18 mouse cellular contexts compared by ENCODE assay signal in the genomic region with DNA sequence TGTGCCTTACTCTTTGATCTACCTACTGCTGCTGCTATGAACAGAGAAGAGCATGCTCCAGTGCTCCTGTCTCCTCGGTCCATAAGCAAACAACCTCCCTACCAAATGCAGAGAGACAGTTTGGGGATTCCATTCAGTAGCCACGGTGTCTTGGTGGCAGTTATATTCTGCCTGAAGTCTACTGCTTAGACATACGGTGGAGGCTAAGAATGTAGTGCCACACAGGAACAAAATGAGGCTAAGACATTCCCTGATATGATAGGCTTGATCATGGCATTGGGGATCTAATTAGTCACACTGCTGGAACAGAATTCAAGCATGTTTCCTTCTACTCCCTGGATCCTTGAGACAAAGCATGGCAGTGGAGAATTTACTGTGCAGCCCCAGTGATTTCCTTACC. TPM values are rescaled to one million over a fixed set of nuclear protein-coding genes. Genes with fewer than 3 reads are reported as not detected.
"Had no signal": no experiment of that assay in that cellular context is flagged by ENCODE, and none has a peak within 500 bp of the region (broad histone marks: within the 10 kb centered on the region; RNA-seq: fewer than 3 reads in every experiment).

No protein-coding gene starts in this region.

- H3K27ac ChIP-seq: kidney, postnatal 0 days; left cerebral cortex, adult 2 months; liver, embryonic 13.5 days; midbrain, embryonic 13.5 days; stomach, embryonic 15.5 days had no signal

- H3K36me3 ChIP-seq: liver, embryonic 13.5 days; midbrain, embryonic 13.5 days; stomach, embryonic 15.5 days had no signal

- H3K9ac ChIP-seq: liver, embryonic 13.5 days; midbrain, embryonic 13.5 days; stomach, embryonic 15.5 days had no signal

- H3K9me3 ChIP-seq: liver, embryonic 13.5 days; midbrain, embryonic 13.5 days; stomach, embryonic 15.5 days had no signal

- H3K4me2 ChIP-seq: liver, embryonic 13.5 days; midbrain, embryonic 13.5 days; stomach, embryonic 15.5 days had no signal

- ATAC-seq: intestine, postnatal 0 days; midbrain, embryonic 13.5 days had no signal

- H3K4me1 ChIP-seq: liver, embryonic 13.5 days; stomach, embryonic 15.5 days had no signal

- DNase-seq: kidney, adult 8-10 months; kidney, postnatal 36 days; layer of hippocampus, postnatal 36 days; liver, embryonic 13.5 days; lung, adult 2 months; lung, postnatal 14 days; lung, postnatal 4 days; right cerebral cortex, postnatal 25 days; spleen, adult 18-20 months; thymus, postnatal 25 days had no signal

- H3K4me3 ChIP-seq: left cerebral cortex, adult 2 months; liver, embryonic 13.5 days; midbrain, embryonic 13.5 days; stomach, embryonic 15.5 days had no signal

- H3K27me3 ChIP-seq: liver, embryonic 13.5 days; midbrain, embryonic 13.5 days; stomach, embryonic 15.5 days had no signal

RNA-seq across cellular contexts. Expression of a gene that starts 48.4 kb away (rescaled TPM):
- total RNA-seq: layer of hippocampus, postnatal 36 days; megakaryocyte progenitor cell, adult 5-6 weeks; megakaryocyte-erythroid progenitor cell, adult 5-6 weeks had no signal
- polyA plus RNA-seq: limb, embryonic 11.5 days had no signal
